Mouse (Mus musculus) erythroblast, embryonic 14.5 days (primary cell): ENCODE results near the gene Agap1. TPM values are rescaled to one million over a fixed set of nuclear protein-coding genes. Genes with fewer than 3 reads are reported as not detected.

ENCODE experiments used
- H3K27me3 ChIP-seq: 2 replicates; pipeline ENCODE4 v1.6.1; 2012; ENCODE audit warnings: inconsistent platforms; ENCODE audit not compliant: control insufficient read depth
- H3K36me3 ChIP-seq: 2 replicates; pipeline ENCODE4 v1.6.1; 2012; ENCODE audit warnings: mild to moderate bottlenecking, inconsistent platforms; ENCODE audit not compliant: control insufficient read depth
- H3K4me1 ChIP-seq: 2 replicates; pipeline ENCODE4 v1.6.1; 2012; ENCODE audit warnings: inconsistent platforms; ENCODE audit not compliant: control insufficient read depth
- H3K4me3 ChIP-seq: replicated peaks from 2 replicates; pipeline ENCODE3; 2012; ENCODE audit warnings: moderate library complexity, mild to moderate bottlenecking, inconsistent platforms
- H3K9me3 ChIP-seq: 2 replicates; pipeline ENCODE4 v1.6.1; 2012; ENCODE audit warnings: low read length, inconsistent platforms, mixed read lengths; ENCODE audit not compliant: control insufficient read depth
- GATA1 ChIP-seq: IDR thresholded peaks from 2 replicates; pipeline ENCODE4 v1.6.1; 2012; ENCODE audit warnings: low read length, inconsistent platforms, mixed read lengths
- TAL1 ChIP-seq: IDR thresholded peaks from 3 replicates; pipeline ENCODE4 v1.6.1; 2012; ENCODE audit warnings: low read length, inconsistent platforms, mixed read lengths
- polyA plus RNA-seq: library from polyadenylated mRNA; stranded (reverse); fragments of >175 nt; gene quantifications from 2 replicates; pipeline ENCODE4 v1.2.3, GENCODE M21; 2012

The Agap1 gene
- polyA plus RNA-seq, 1 experiment = 0.09 TPM

GRCm38 (mm10) chr1:89634055-89634454 lies 179.4 kb downstream of the Agap1 start:
- Histone ChIP-seq H3K9me3 (no peaks in the 10 kb centered on the region), H3K36me3 (peaks cover 7% of the 10 kb centered on the region; the same call in 1 of the 2 replicates), H3K4me1 (peaks cover 4% of the 10 kb centered on the region; the same call in 1 of the 2 replicates), H3K27me3 (no peaks in the 10 kb centered on the region), H3K4me3 (no peak overlapping the region)
- TF ChIP-seq TAL1 (no peak), GATA1 (no peak)

- TF ChIP-seq GATA1 (no peak), TAL1 (no peak)
- peaks cover 4% of the 10 kb centered on the region; the same call in 1 of the 2 replicates for H3K4me1 ChIP-seq
- H3K36me3 ChIP-seq = peaks cover 7% of the 10 kb centered on the region; the same call in 1 of the 2 replicates
- H3K4me3 ChIP-seq = no peak overlapping the region
- no peaks in the 10 kb centered on the region for H3K9me3 ChIP-seq
- H3K27me3 ChIP-seq = no peaks in the 10 kb centered on the region
These were observed 180.5 kb downstream of the Agap1 start for GRCm38 (mm10) chr1:89635131-89635530.

- Histone ChIP-seq H3K4me3 (no peak overlapping the region), H3K36me3 (peaks cover 7% of the 10 kb centered on the region; the same call in 1 of the 2 replicates), H3K27me3 (no peaks in the 10 kb centered on the region), H3K4me1 (no peaks in the 10 kb centered on the region; the same call in 1 of the 2 replicates), H3K9me3 (no peaks in the 10 kb centered on the region)
- TF ChIP-seq GATA1 = no peak
- TF ChIP-seq TAL1 = no peak
These were observed 183.1 kb downstream of the Agap1 start for GRCm38 (mm10) chr1:89637670-89638069.

- H3K4me3 ChIP-seq = peak overlapping the region; percentile 46
- peaks cover 11% of the 10 kb centered on the region for H3K4me1 ChIP-seq
- H3K27me3 ChIP-seq = no peaks in the 10 kb centered on the region
- no peaks in the 10 kb centered on the region for H3K9me3 ChIP-seq
- TF ChIP-seq GATA1 (no peak), TAL1 (no peak)
- H3K36me3 ChIP-seq = peaks cover 3% of the 10 kb centered on the region; the same call in 1 of the 2 replicates
These were observed 189.0 kb downstream of the Agap1 start for GRCm38 (mm10) chr1:89643445-89644100.

- Histone ChIP-seq H3K4me3 (peak overlapping the region; percentile 46), H3K27me3 (no peaks in the 10 kb centered on the region), H3K9me3 (no peaks in the 10 kb centered on the region), H3K36me3 (no peaks in the 10 kb centered on the region; the same call in 1 of the 2 replicates), H3K4me1 (peaks cover 11% of the 10 kb centered on the region)
- no peak for TF ChIP-seq GATA1
- TF ChIP-seq TAL1 = no peak
These were observed 189.5 kb downstream of the Agap1 start for GRCm38 (mm10) chr1:89644120-89644519.

- TF ChIP-seq GATA1 (no peak), TAL1 (no peak)
- no peak overlapping the region for H3K4me3 ChIP-seq
- no peaks in the 10 kb centered on the region for H3K36me3 ChIP-seq
- no peaks in the 10 kb centered on the region for H3K9me3 ChIP-seq
- no peaks in the 10 kb centered on the region for H3K27me3 ChIP-seq
- H3K4me1 ChIP-seq = peaks cover 11% of the 10 kb centered on the region
These were observed 191.9 kb downstream of the Agap1 start for GRCm38 (mm10) chr1:89646326-89647018.

- no peak overlapping the region for H3K4me3 ChIP-seq
- H3K9me3 ChIP-seq = no peaks in the 10 kb centered on the region
- peaks cover 11% of the 10 kb centered on the region for H3K4me1 ChIP-seq
- no peaks in the 10 kb centered on the region for H3K27me3 ChIP-seq
- no peaks in the 10 kb centered on the region for H3K36me3 ChIP-seq
- TF ChIP-seq GATA1 = no peak
- TF ChIP-seq TAL1 = no peak
These were observed 192.9 kb downstream of the Agap1 start for GRCm38 (mm10) chr1:89647505-89647904.

GRCm38 (mm10) chr1:89650557-89650956 lies 196.0 kb downstream of the Agap1 start:
- Histone ChIP-seq H3K4me1 (no peaks in the 10 kb centered on the region), H3K36me3 (no peaks in the 10 kb centered on the region), H3K9me3 (no peaks in the 10 kb centered on the region), H3K4me3 (no peak overlapping the region), H3K27me3 (no peaks in the 10 kb centered on the region)
- no peak for TF ChIP-seq GATA1
- TF ChIP-seq TAL1 = no peak

GRCm38 (mm10) chr1:89656167-89656566 lies 201.6 kb downstream of the Agap1 start:
- Histone ChIP-seq H3K4me3 (no peak overlapping the region), H3K4me1 (no peaks in the 10 kb centered on the region), H3K27me3 (no peaks in the 10 kb centered on the region), H3K9me3 (no peaks in the 10 kb centered on the region), H3K36me3 (no peaks in the 10 kb centered on the region)
- TF ChIP-seq GATA1 = no peak
- TF ChIP-seq TAL1 = no peak
